Mouse (Mus musculus): ENCODE results near the gene Ulk3.

GRCm38 (mm10) chr9:57562896-57563372 is 26.3 kb upstream of the Ulk3 start:
- TF ChIP-seq CTCF (conservative IDR thresholded peaks at IDR 0.05 in 1 of 2, IDR thresholded peaks at IDR 0.05 in 1 of 2; ENCODE audit: low read depth in 2 of 2, low read length in 2 of 2) (no peak), ETS1 (conservative IDR thresholded peaks at IDR 0.05; ENCODE audit: low read depth, low read length) (0 out of 2 replicates have a peak, but pooled peaks have one; percentile 16), HCFC1 (IDR thresholded peaks at IDR 0.05; ENCODE audit: low read depth, low read length) (no peak), POLR2A (IDR thresholded peaks at IDR 0.05; ENCODE audit: low read depth, low read length) (no peak), NRF1 (IDR thresholded peaks at IDR 0.05; ENCODE audit: low read depth, low read length) (no peak)

Data from CH12.LX (cell line).